Mouse (Mus musculus): ENCODE results near the gene Ccdc162. TPM values are rescaled to one million over a fixed set of nuclear protein-coding genes. Genes with fewer than 3 reads are reported as not detected.
A peak's percentile ranks its signal among the peaks of the same experiment; 100 is the strongest.

Ccdc162 gene
- 1 to 10 TPM in 1 of 2 experiments, under 1 TPM in 1; 0.36 to 1.7 TPM for total RNA-seq (2021)
- long read RNA-seq, experiment 1, result 0 reads
- long read RNA-seq, experiment 2, result 0 reads

GRCm38 (mm10) chr10:41716029-41716897 lies at the start of gene Ccdc162:
Gene Ccdc162 (minus strand): TSS chr10:41716634.
- no peak for DNase-seq (ENCODE audit: low spot score in 2 of 2)

- no peak for DNase-seq (ENCODE audit: low spot score in 2 of 2)
Observed at GRCm38 (mm10) chr10:41765586-41765985, 49.2 kb upstream of the Ccdc162 start.

- no peak for DNase-seq (ENCODE audit: low spot score in 2 of 2)
Observed at GRCm38 (mm10) chr10:41763741-41764385, 47.4 kb upstream of the Ccdc162 start.

- DNase-seq (ENCODE audit: low spot score in 2 of 2), result no peak
Observed at GRCm38 (mm10) chr10:41760866-41761265, 44.4 kb upstream of the Ccdc162 start.

GRCm38 (mm10) chr10:41758041-41758440 lies 41.6 kb upstream of the Ccdc162 start:
- no peak for DNase-seq (ENCODE audit: low spot score in 2 of 2)

- no peak for DNase-seq (ENCODE audit: low spot score in 2 of 2)
Observed at GRCm38 (mm10) chr10:41757226-41757625, 40.8 kb upstream of the Ccdc162 start.

GRCm38 (mm10) chr10:41751867-41752480 lies 35.5 kb upstream of the Ccdc162 start:
- no peak for DNase-seq (ENCODE audit: low spot score in 2 of 2)

- DNase-seq (ENCODE audit: low spot score in 2 of 2), result no peak
Observed at GRCm38 (mm10) chr10:41749306-41749705, 32.9 kb upstream of the Ccdc162 start.

GRCm38 (mm10) chr10:41746554-41746953 lies 30.1 kb upstream of the Ccdc162 start:
- DNase-seq (ENCODE audit: low spot score in 2 of 2), result no peak

- DNase-seq (ENCODE audit: low spot score in 2 of 2), result no peak
Observed at GRCm38 (mm10) chr10:41744006-41744405, 27.6 kb upstream of the Ccdc162 start.

GRCm38 (mm10) chr10:41740221-41740620 lies 23.8 kb upstream of the Ccdc162 start:
- no peak for DNase-seq (ENCODE audit: low spot score in 2 of 2)

GRCm38 (mm10) chr10:41737245-41737644 lies 20.8 kb upstream of the Ccdc162 start:
- DNase-seq (ENCODE audit: low spot score in 2 of 2), result no peak

- DNase-seq (ENCODE audit: low spot score in 2 of 2), result no peak
Observed at GRCm38 (mm10) chr10:41735398-41735797, 19.0 kb upstream of the Ccdc162 start.

- DNase-seq (ENCODE audit: low spot score in 2 of 2), result no peak
Observed at GRCm38 (mm10) chr10:41733214-41733613, 16.8 kb upstream of the Ccdc162 start.

- no peak for DNase-seq (ENCODE audit: low spot score in 2 of 2)
Observed at GRCm38 (mm10) chr10:41731932-41732331, 15.5 kb upstream of the Ccdc162 start.

- no peak for DNase-seq (ENCODE audit: low spot score in 2 of 2)
Observed at GRCm38 (mm10) chr10:41730746-41731145, 14.3 kb upstream of the Ccdc162 start.

GRCm38 (mm10) chr10:41726215-41726614 lies 9.8 kb upstream of the Ccdc162 start:
- DNase-seq (ENCODE audit: low spot score in 2 of 2), result no peak

- DNase-seq (ENCODE audit: low spot score in 2 of 2), result no peak
Observed at GRCm38 (mm10) chr10:41719587-41719986, 3.2 kb upstream of the Ccdc162 start.

GRCm38 (mm10) chr10:41715557-41715956 lies 877 bp downstream of the Ccdc162 start:
- DNase-seq (ENCODE audit: low spot score in 2 of 2), result no peak

- no peak for DNase-seq (ENCODE audit: low spot score in 2 of 2)
Observed at GRCm38 (mm10) chr10:41711467-41711866, 5.0 kb downstream of the Ccdc162 start.

- DNase-seq (ENCODE audit: low spot score in 2 of 2), result no peak
Observed at GRCm38 (mm10) chr10:41710773-41711172, 5.7 kb downstream of the Ccdc162 start.

GRCm38 (mm10) chr10:41709341-41709740 lies 7.1 kb downstream of the Ccdc162 start:
- DNase-seq (ENCODE audit: low spot score in 2 of 2), result peak; percentile 33 to 50
